Mouse (Mus musculus) erythroblast, adult 5-6 weeks (primary cell): ENCODE measurements around the gene Cadps2. TPM values are rescaled to one million over a fixed set of nuclear protein-coding genes. Genes with fewer than 3 reads are reported as not detected.

Experiments used
- ATAC-seq: replicated peaks from 2 replicates; pipeline ENCODE4 v1.8.0; 2016; ENCODE audit warnings: moderate number of reproducible peaks, mild to moderate bottlenecking, moderate TSS enrichment, inconsistent platforms; ENCODE audit not compliant: poor library complexity, low FRiP score, severe bottlenecking
- total RNA-seq, 2 experiments: library from RNA; stranded (forward) in 1 of 2; stranded (reverse) in 1 of 2; fragments of 150-400 nt in 1 of 2; fragments of 200-764, 138-1000 nt in 1 of 2; gene quantifications; 2 replicates each; pipeline versions ENCODE4 v1.2.3 to v1.2.4; 2015 to 2017; ENCODE audit warnings: low replicate concordance in 2 of 2

Gene Cadps2
- total RNA-seq, 2 experiments from 2014 or later: not detected

- no peak for ATAC-seq
These were observed 446.5 kb downstream of the Cadps2 start for GRCm38 (mm10) chr6:23392711-23393110.

GRCm38 (mm10) chr6:23386711-23387110, 452.5 kb downstream of the Cadps2 start:
- ATAC-seq: no peak

DNA sequence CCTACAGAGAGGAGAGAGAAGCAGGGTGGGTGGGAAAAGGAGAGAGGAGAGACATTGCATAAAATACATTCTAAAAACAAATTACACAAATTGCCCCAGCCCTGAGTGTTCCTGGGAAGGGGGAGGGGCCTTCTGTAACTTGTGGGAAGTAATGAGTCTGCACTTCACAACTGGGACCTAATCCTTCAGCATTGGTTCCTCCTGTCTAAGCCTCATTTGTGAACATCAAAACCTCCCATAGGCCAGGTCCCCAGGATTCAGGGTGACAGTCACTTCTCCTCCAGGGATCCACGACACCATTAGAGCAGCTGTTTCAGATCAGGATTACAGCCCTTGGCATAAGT, 456.2 kb downstream of the Cadps2 start:
- no peak for ATAC-seq

- no peak for ATAC-seq
These were observed 456.8 kb downstream of the Cadps2 start for GRCm38 (mm10) chr6:23382283-23383003.

- ATAC-seq: no peak
These were observed 462.9 kb downstream of the Cadps2 start for GRCm38 (mm10) chr6:23376327-23376726.

- ATAC-seq: no peak
These were observed 477.3 kb downstream of the Cadps2 start for GRCm38 (mm10) chr6:23361842-23362451.

DNA sequence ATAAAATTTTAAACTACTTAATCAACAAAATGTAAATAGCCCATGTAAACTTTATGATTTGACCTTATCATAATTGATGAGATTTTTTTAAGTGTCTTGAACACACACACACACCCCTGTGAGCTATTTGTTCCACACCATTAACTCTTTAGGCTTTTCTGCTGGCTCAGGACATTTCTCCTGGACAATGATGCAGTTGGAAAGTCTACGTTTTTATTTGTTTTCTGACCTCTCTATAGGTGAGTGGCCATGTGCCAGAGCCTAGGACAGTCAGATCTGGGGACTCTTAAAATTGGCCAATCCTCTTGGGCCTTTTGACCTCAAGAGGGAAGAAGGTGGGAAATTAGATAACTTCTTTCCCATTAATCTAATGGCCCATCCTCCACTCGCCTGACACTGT, 478.6 kb downstream of the Cadps2 start:
- ATAC-seq: no peak

DNA sequence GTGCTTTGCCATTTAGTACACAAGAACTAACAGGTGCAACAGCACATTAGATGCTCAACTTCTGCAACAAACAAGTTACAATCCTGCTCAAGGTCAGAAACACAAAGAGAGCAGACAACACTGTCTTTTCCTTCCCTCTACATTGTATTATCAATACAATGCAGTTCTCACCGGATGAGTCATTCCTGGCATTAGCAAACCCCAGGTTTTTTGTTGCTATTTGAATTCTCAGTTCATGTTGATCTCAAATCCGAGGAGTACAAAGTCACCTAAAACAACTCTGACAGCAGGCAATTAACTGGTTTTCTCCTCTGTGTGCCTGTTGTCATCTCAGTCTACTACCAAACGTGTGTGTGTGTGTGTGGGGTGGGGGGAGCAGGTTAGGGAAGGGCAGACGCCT, 483.1 kb downstream of the Cadps2 start:
- no peak for ATAC-seq

- ATAC-seq: no peak
These were observed 485.7 kb downstream of the Cadps2 start for GRCm38 (mm10) chr6:23353480-23353879.

GRCm38 (mm10) chr6:23337411-23338063, 501.7 kb downstream of the Cadps2 start:
- ATAC-seq: no peak

DNA sequence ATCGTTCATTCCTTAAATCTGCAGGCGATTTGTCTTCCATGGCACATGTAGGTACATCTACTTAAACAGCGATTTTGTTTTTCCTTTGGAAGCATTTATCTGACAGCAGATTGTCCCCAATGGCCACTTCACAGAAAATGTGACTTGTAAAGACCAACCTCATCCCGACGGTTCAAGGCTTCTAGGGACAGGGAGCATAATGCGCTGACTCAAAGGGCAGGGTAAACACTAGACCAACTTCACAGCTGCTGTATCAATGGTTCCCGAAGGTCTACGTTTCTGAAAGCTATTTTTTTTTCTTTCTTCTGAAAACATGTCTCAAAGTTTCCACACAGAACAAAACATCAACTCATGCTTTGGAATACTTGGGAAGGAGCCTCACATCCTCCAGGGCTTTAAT, 524.3 kb downstream of the Cadps2 start:
- ATAC-seq: no peak

DNA sequence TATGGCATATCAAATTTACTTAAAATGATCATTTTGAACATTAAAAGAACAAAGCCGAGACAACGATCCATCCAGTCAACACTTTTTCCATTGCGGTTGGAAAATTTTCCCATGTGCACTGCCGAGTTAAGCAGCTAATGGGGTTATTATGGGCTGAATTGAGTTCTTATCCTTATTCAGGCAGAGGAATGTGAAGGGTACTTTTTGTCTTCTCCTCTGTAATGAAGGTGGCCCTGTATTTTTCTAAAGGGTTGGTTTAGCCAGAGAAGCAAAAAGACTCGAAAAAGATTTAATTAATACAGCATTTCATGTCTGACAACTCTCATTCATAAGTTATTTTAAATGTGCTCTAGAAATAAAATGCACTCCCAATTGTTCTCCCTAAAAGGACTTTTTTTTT, 524.9 kb downstream of the Cadps2 start:
- ATAC-seq: no peak

GRCm38 (mm10) chr6:23306046-23306445, 533.2 kb downstream of the Cadps2 start:
- no peak for ATAC-seq

DNA sequence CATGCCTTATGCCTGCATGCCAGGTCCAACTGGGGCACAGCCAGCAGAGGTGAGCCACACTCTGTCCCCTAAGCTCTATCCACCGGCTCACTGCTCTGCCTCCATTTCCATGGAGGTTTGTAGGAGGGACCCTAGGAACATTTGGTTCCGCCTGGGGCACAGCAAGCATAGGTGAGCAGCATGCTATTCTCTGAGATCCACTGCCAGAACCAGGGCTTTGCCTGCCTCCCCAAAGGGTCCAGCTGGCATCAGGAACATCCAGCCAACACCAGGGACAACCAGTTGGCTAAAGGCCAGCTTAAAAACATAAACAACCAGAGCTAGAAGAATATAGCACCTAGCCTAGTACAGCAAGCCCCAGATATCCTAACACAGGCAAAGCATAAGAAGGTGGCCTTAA, 540.6 kb downstream of the Cadps2 start:
- ATAC-seq: no peak

DNA sequence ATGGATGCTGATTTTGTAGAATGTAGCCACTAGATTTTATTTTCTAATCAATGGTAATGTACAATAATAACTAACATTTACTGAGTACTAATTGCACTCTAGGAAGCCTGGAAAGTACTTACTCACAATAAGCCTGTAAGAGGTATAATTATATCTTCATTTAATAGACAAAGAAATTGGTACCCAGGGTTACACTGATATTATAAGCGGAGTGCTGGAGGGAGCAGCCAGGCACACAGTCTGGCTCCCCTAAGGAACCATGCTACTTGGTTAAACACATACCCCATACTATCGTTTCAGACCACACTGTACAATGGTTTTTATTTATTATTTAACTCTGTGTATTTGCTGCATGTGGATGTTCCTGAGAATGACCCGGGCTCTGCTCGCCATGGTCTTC, 544.5 kb downstream of the Cadps2 start:
- ATAC-seq: no peak

DNA sequence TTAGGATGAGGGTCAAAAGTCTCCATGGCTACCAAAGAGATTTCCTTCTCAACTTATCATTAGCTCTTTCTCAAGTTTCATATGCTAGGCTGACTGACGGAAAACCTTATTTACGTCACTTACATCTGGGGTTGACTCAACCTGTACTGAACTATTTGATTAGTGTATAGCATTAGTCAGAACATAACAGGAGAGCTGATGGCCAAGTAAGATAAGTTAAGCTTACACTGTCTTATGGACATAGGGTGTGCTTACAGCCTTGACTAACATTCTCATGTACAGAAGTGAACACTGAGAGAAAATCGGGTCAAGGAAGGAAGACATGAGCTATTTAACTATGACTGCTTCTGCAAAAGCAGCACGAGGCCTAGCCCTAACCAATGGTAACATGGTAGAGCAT, 550.5 kb downstream of the Cadps2 start:
- no peak for ATAC-seq

GRCm38 (mm10) chr6:23281514-23281820, 557.8 kb downstream of the Cadps2 start:
- no peak for ATAC-seq

GRCm38 (mm10) chr6:23280811-23281513, 558.3 kb downstream of the Cadps2 start:
- no peak for ATAC-seq

DNA sequence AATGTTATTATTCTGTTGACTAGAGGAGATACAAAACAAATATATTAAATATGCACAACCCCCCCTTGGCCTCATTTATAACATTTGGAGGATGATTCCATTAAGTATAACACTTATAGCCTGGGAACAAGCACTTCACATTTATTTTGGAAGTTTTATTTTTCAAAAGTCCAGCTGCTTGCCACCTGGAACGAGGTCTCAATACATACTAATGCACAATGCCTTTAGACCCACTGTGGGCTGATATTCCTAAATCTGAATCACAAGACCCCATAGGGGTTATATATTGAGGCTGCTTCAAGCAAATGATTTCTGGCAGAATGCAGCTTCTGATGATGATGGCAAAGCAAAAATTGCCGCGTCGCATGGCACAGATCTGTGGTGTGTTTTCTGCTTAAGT, 565.7 kb downstream of the Cadps2 start:
- no peak for ATAC-seq

DNA sequence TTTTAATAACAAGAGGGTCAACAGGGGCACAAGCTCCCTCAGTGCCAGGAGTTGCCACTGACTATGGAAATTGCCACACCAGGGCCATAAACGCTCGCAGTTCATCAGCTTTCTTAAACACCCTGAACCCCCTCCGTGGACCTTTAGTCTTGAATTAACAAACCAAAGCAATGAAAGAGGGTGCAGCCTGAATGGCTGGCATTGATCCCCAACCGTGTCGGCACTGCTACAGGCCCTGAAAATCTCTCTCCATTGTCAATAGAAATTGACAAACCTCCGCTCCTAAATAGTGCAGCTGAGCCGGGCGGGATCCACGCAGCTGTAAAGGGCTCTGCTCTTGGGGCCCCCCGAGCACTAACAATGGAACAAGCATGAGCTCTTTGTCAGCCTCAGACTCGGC, 566.2 kb downstream of the Cadps2 start:
- ATAC-seq: no peak

DNA sequence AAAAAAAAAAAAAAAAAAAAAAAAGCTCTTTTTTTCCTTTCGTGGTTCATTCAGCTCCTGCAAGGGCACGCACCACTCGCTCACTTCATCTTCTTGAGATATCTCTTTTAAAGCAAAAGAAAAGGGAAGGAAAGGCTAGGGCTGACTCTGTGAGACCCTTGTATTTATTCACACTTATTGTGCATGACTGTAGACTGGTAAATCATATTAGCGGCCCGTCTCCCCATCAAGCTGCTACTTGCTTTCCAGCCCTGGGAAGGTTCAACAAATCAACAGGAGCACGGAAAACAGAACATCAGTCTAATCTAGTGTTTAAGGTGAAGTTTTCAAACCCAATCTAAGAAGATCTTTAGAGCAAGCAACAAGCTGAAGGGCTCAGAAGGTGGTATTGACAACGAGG, 566.7 kb downstream of the Cadps2 start:
- ATAC-seq: no peak
